Mouse (Mus musculus): ENCODE data around the gene Frmpd3. TPM values are rescaled to one million over a fixed set of nuclear protein-coding genes. Genes with fewer than 3 reads are reported as not detected.

The Frmpd3 gene
- total and polyA plus RNA-seq, 3 experiments = under 0.01 to 0.09 TPM; not detected in 1

DNA sequence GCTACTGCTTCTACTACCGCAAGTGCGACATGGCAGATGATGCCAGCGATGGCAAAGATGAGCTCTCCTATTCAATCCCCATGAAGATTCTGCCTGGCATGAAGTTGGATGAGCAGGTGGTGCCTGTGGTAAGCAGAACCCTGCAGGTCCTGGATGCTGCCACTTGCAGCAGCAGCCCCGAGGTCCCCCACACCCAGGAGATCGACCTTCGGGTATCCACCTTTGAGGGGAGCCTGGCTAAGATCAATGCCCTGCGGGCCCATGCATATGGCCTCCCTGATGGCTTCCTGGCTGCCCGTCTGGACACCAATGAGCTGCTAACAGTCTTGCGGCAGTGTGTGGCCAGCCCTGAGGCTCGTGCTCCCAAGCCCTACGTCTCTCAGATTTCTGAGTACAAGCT, 90.7 kb downstream of the Frmpd3 start:
- no peak overlapping the region for H3K4me3 ChIP-seq (replicated peaks in 1 of 3; ENCODE audit: low read depth in 2 of 3, low read length in 2 of 3, poor library complexity in 1 of 3)
- H3K36me3 ChIP-seq (replicated peaks in 1 of 2; ENCODE audit: control insufficient read depth in 1 of 2, insufficient read depth in 1 of 2, low read length in 1 of 2) = no peaks in the 10 kb centered on the region
- no peak overlapping the region for H3K4me2 ChIP-seq (ENCODE audit: insufficient read depth, low read depth, poor library complexity, severe bottlenecking)
- in situ Hi-C loops (cut with MboI; ENCODE audit: low pct_ligation_motif_present, low pct_unique_long_range_greater_than_20kb, low sequenced_read_pairs) = no loop called here
- H3K27me3 ChIP-seq (replicated peaks) = no peaks in the 10 kb centered on the region
- H3K79me2 ChIP-seq (replicated peaks; ENCODE audit: control insufficient read depth, extremely low read depth, insufficient read depth, poor library complexity, severe bottlenecking) = no peaks in the 10 kb centered on the region
- no peak overlapping the region for H3K27ac ChIP-seq (ENCODE audit: insufficient read depth, low read depth)
- peaks cover 5 to 19% of the 10 kb centered on the region in 2 experiments for H3K4me1 ChIP-seq (ENCODE audit: control insufficient read depth in 1 of 2, insufficient read depth in 2 of 2)
- TF ChIP-seq ZMIZ1 (IDR thresholded peaks at IDR 0.05; ENCODE audit: low read depth, low read length) (no peak), BHLHE40 (IDR thresholded peaks at IDR 0.05; ENCODE audit: low read depth, low read length) (no peak), HCFC1 (IDR thresholded peaks at IDR 0.05; ENCODE audit: low read depth, low read length) (no peak), USF2 (conservative IDR thresholded peaks at IDR 0.05; ENCODE audit: low read depth, low read length) (no peak), MAX (IDR thresholded peaks at IDR 0.05; ENCODE audit: low read length) (no peak), JUND (conservative IDR thresholded peaks at IDR 0.05; ENCODE audit: low read depth, low read length) (no peak), E2F4 (IDR thresholded peaks at IDR 0.05; ENCODE audit: insufficient replicate concordance, low read depth, low read length) (no peak), TBP (conservative IDR thresholded peaks at IDR 0.05; ENCODE audit: low read depth, low read length) (no peak), KAT2A (IDR thresholded peaks at IDR 0.05; ENCODE audit: insufficient replicate concordance, low read length) (no peak), ZC3H11A (IDR thresholded peaks at IDR 0.05; ENCODE audit: low read depth, low read length) (no peak), POLR2AphosphoS2 (IDR thresholded peaks at IDR 0.05; ENCODE audit: low read depth, low read length) (no peak), GABPA (IDR thresholded peaks at IDR 0.05; ENCODE audit: insufficient replicate concordance, low read depth, low read length) (no peak), PAX5 (IDR thresholded peaks at IDR 0.05; ENCODE audit: low read length) (no peak), CHD2 (IDR thresholded peaks at IDR 0.05; ENCODE audit: low read length) (no peak), CHD1 (IDR thresholded peaks at IDR 0.05; ENCODE audit: low read depth, low read length) (no peak), MEF2A (IDR thresholded peaks at IDR 0.05; ENCODE audit: borderline replicate concordance, low read depth, low read length) (no peak), UBTF (IDR thresholded peaks at IDR 0.05; ENCODE audit: low read depth, low read length) (no peak)
- no peak for DNase-seq (ENCODE audit: extremely low read depth)
- no peak overlapping the region for H3K9ac ChIP-seq (ENCODE audit: insufficient read depth, low read depth)
- no peaks in the 10 kb centered on the region for H3K9me3 ChIP-seq (replicated peaks; ENCODE audit: low read length)
- dilution Hi-C loops (cut with MboI; ENCODE audit: extremely low pct_ligation_motif_present, extremely low pct_unique_long_range_greater_than_20kb, low sequenced_read_pairs) = no loop called here

DNA sequence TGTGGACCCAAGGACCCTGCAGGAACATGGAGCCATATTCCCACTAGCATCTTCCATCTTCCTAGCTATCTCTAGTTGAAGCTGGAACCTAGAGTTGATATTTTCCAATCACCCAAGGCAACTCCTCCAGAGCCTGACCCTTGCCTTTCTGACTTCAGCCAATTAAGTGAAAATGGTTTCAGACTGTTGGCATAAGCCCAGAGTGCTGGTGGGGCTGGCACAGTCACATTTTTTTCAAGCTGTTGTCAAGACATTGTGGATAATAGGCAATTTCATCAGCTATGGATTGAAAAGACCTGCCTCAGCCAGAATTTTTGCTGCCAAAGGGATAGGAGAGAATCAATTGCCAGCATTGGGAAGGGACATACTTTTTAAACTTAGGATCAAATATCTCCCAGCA, 95.8 kb downstream of the Frmpd3 start:
- Histone ChIP-seq H3K36me3 (replicated peaks in 1 of 2; ENCODE audit: control insufficient read depth in 1 of 2, insufficient read depth in 1 of 2, low read length in 1 of 2) (no peaks in the 10 kb centered on the region), H3K79me2 (replicated peaks; ENCODE audit: control insufficient read depth, extremely low read depth, insufficient read depth, poor library complexity, severe bottlenecking) (no peaks in the 10 kb centered on the region), H3K4me3 (replicated peaks in 1 of 3; ENCODE audit: low read depth in 2 of 3, low read length in 2 of 3, poor library complexity in 1 of 3) (no peak overlapping the region), H3K27me3 (replicated peaks) (no peaks in the 10 kb centered on the region), H3K4me1 (ENCODE audit: control insufficient read depth in 1 of 2, insufficient read depth in 2 of 2) (peaks cover 2 to 6% of the 10 kb centered on the region in 2 experiments), H3K9ac (ENCODE audit: insufficient read depth, low read depth) (no peak overlapping the region), H3K9me3 (replicated peaks; ENCODE audit: low read length) (no peaks in the 10 kb centered on the region), H3K27ac (ENCODE audit: insufficient read depth, low read depth) (no peak overlapping the region), H3K4me2 (ENCODE audit: insufficient read depth, low read depth, poor library complexity, severe bottlenecking) (no peak overlapping the region)
- in situ Hi-C loops (cut with MboI; ENCODE audit: low pct_ligation_motif_present, low pct_unique_long_range_greater_than_20kb, low sequenced_read_pairs) (no loop called here), dilution Hi-C loops (cut with MboI; ENCODE audit: extremely low pct_ligation_motif_present, extremely low pct_unique_long_range_greater_than_20kb, low sequenced_read_pairs) (no loop called here)
- DNase-seq (ENCODE audit: extremely low read depth) = no peak
- no peak for TF ChIP-seq MYC (IDR thresholded peaks at IDR 0.05; ENCODE audit: low read depth, low read length)
- no peak for TF ChIP-seq MEF2A (IDR thresholded peaks at IDR 0.05; ENCODE audit: borderline replicate concordance, low read depth, low read length)
- no peak for TF ChIP-seq MAX (IDR thresholded peaks at IDR 0.05; ENCODE audit: low read length)
- no peak for TF ChIP-seq BHLHE40 (IDR thresholded peaks at IDR 0.05; ENCODE audit: low read depth, low read length)
- no peak for TF ChIP-seq JUN (IDR thresholded peaks at IDR 0.05; ENCODE audit: insufficient read depth, low read depth, low read length)
- TF ChIP-seq GABPA (IDR thresholded peaks at IDR 0.05; ENCODE audit: insufficient replicate concordance, low read depth, low read length) = no peak
- no peak for TF ChIP-seq CTCF (conservative IDR thresholded peaks at IDR 0.05 in 1 of 2, IDR thresholded peaks at IDR 0.05 in 1 of 2; ENCODE audit: low read depth in 2 of 2, low read length in 2 of 2)
- TF ChIP-seq TBP (conservative IDR thresholded peaks at IDR 0.05; ENCODE audit: low read depth, low read length) = no peak
- no peak for TF ChIP-seq USF2 (conservative IDR thresholded peaks at IDR 0.05; ENCODE audit: low read depth, low read length)
- no peak for TF ChIP-seq NELFE (IDR thresholded peaks at IDR 0.05; ENCODE audit: low read depth, low read length)
- no peak for TF ChIP-seq HCFC1 (IDR thresholded peaks at IDR 0.05; ENCODE audit: low read depth, low read length)
